Mouse (Mus musculus): ENCODE measurements at regions not wholly inside any gene's neighbourhood (a gene's known extent, or its start where the extent isn't known, plus 50 kb on each side); places are given as distances from the start of the nearest gene placed in this dataset.
"Not testable (repeated sequence)": the region's sequence is repeated elsewhere in the genome, so short reads cannot be mapped to it uniquely, and the experiment has no call there.

- ATAC-seq (replicated peaks; ENCODE audit: poor library complexity), result no peak
These were observed 57.8 kb downstream of the Dusp6 start for GRCm38 (mm10) chr10:99320797-99321196.

- ATAC-seq (replicated peaks; ENCODE audit: poor library complexity), result no peak
These were observed 60.3 kb downstream of the Dusp6 start for GRCm38 (mm10) chr10:99323358-99323757.

- no peak for ATAC-seq (replicated peaks; ENCODE audit: poor library complexity)
These were observed 64.5 kb downstream of the Dusp6 start for GRCm38 (mm10) chr10:99327501-99327900.

- peak; percentile 74 for ATAC-seq (replicated peaks; ENCODE audit: poor library complexity)
These were observed 65.5 kb downstream of the Dusp6 start for GRCm38 (mm10) chr10:99328568-99328967.

- ATAC-seq (replicated peaks; ENCODE audit: poor library complexity), result 0 out of 2 replicates have a peak, but pooled peaks have one; percentile 23
These were observed 66.4 kb downstream of the Dusp6 start for GRCm38 (mm10) chr10:99329469-99329868.

- no peak for ATAC-seq (replicated peaks; ENCODE audit: poor library complexity)
These were observed 67.5 kb downstream of the Dusp6 start for GRCm38 (mm10) chr10:99330519-99330918.

- ATAC-seq (replicated peaks; ENCODE audit: poor library complexity), result no peak
These were observed 68.8 kb downstream of the Dusp6 start for GRCm38 (mm10) chr10:99331876-99332275.

- ATAC-seq (replicated peaks; ENCODE audit: poor library complexity), result no peak
These were observed 70.8 kb downstream of the Dusp6 start for GRCm38 (mm10) chr10:99333831-99334230.

GRCm38 (mm10) chr10:99336091-99336490 lies 73.1 kb downstream of the Dusp6 start:
- ATAC-seq (replicated peaks; ENCODE audit: poor library complexity), result no peak

- ATAC-seq (replicated peaks; ENCODE audit: poor library complexity), result not testable (repeated sequence)
These were observed 75.8 kb downstream of the Dusp6 start for GRCm38 (mm10) chr10:99338790-99339189.

GRCm38 (mm10) chr10:99339291-99339912 lies 76.4 kb downstream of the Dusp6 start:
- not testable (repeated sequence) for ATAC-seq (replicated peaks; ENCODE audit: poor library complexity)

- ATAC-seq (replicated peaks; ENCODE audit: poor library complexity), result not testable (repeated sequence)
These were observed 77.0 kb downstream of the Dusp6 start for GRCm38 (mm10) chr10:99340057-99340456.

- peak; percentile 55; the same call in 1 of the 2 replicates for ATAC-seq (replicated peaks; ENCODE audit: poor library complexity)
These were observed 86.2 kb downstream of the Dusp6 start for GRCm38 (mm10) chr10:99349125-99349716.

- peak; percentile 83 for ATAC-seq (replicated peaks; ENCODE audit: poor library complexity)
These were observed 90.7 kb downstream of the Dusp6 start for GRCm38 (mm10) chr10:99353541-99354292.

GRCm38 (mm10) chr10:99354352-99354751 lies 91.3 kb downstream of the Dusp6 start:
- no peak for ATAC-seq (replicated peaks; ENCODE audit: poor library complexity)

GRCm38 (mm10) chr10:99355303-99355702 lies 92.3 kb downstream of the Dusp6 start:
- ATAC-seq (replicated peaks; ENCODE audit: poor library complexity), result peak; percentile 53

- ATAC-seq (replicated peaks; ENCODE audit: poor library complexity), result no peak
These were observed 93.2 kb downstream of the Dusp6 start for GRCm38 (mm10) chr10:99356221-99356620.

GRCm38 (mm10) chr10:99356883-99357282 lies 93.9 kb downstream of the Dusp6 start:
- ATAC-seq (replicated peaks; ENCODE audit: poor library complexity), result no peak

- no peak for ATAC-seq (replicated peaks; ENCODE audit: poor library complexity)
These were observed 94.3 kb downstream of the Dusp6 start for GRCm38 (mm10) chr10:99357347-99357746.

GRCm38 (mm10) chr10:99358256-99358655 lies 95.2 kb downstream of the Dusp6 start:
- ATAC-seq (replicated peaks; ENCODE audit: poor library complexity), result peak; percentile 58

GRCm38 (mm10) chr10:99359439-99359866 lies 96.4 kb downstream of the Dusp6 start:
- no peak for ATAC-seq (replicated peaks; ENCODE audit: poor library complexity)

- not testable (repeated sequence) for ATAC-seq (replicated peaks; ENCODE audit: poor library complexity)
These were observed 97.6 kb downstream of the Dusp6 start for GRCm38 (mm10) chr10:99360601-99361000.

Measured in megakaryocyte progenitor cell, adult 5-6 weeks (primary cell).